Mouse (Mus musculus) T-helper 1 cell (primary cell): ENCODE measurements at regions not wholly inside any gene's neighbourhood (a gene's known extent, or its start where the extent isn't known, plus 50 kb on each side); places are given as distances from the start of the nearest gene placed in this dataset.
"Not testable (repeated sequence)": the region's sequence is repeated elsewhere in the genome, so short reads cannot be mapped to it uniquely, and the experiment has no call there.

Source experiments
- in situ Hi-C: fragments of 300-600 bp; cut with MboI, MseI; formaldehyde crosslinking; loops from one replicate; pipeline ENCODE4 v1.15.1; 2025; ENCODE audit warnings: high pct_unique_total_duplicates

DNA sequence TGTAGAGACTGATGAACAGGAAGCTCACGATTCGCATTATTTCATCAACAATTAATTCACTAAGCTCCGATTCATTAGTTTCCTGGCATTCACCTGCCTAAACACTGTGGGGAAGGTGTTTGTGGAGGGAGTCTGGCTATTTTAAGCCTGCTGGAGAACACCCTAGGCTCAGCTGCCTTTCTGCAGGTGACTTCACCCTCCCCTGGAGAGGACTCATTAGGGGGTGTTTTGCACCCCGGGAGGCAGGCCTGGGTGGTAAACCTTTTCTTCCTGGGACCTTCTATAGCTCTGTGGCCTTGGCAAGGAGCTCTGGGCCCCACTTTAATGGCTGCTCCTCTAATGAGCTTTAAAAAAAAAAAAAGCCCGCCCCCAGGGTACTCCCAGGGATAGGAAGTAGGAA, 55.4 kb upstream of the Bnc1 start:
- in situ Hi-C loops: loop anchor here (25.0 kb wide), 1 partner anchor 1810 kb away; the partner anchor contains the start of genes Cib1, Gdpgp1 and Ttll13

DNA sequence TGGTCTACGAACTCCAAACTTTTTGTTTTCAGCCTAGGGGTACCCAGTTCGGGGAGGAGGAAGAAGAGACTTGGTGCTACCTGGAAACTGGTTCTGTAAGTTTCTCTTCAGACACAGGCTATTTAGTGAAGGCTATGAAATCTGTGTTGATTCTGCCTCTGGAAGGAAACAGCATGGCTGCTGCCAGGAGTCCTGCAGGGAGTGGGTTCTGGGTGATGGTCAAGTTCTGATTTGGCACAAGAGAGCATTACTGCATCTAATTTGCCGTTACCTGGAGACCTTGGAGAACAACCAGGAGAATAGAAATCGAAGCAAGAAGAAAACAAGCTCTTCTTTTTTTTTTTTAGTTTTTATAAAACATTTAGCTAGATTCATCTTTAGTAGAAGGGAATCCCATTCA, 61.3 kb upstream of the Bnc1 start:
- in situ Hi-C loops: loop anchor here (10.0 kb wide), 1 partner anchor 1151 kb away; no protein-coding TSS in a partner anchor

DNA sequence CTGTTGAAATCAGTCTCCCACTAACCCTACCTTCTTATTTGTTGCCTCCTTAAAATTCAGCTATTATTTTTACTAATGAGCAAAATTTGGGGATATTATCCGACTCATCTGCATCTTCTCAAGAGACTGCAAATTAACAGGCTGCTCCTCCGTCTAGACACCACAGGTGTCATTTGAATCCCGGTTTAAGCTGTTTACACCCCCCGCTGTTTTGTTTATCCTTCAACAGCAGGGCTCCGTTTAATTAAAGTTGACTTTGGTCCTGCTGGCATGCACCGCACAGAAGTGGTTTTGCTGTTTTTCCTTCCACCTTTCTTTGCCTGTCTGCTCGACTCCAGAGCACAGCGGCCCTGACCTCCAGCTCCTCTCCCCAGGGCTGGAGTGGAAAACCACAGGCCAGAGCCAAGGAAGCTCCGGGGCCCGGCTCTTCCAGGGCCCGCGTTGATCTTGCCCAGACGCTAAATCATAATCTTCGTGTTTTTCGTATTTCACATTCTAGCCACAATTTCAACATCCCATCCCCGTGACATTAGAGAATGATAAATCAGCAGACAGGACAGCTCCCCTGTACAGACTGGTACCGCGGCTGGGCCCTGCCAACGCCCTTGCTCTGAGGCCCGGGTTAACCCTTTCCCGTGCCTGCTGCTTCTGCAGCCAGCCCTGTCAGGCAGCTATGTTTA, 64.6 kb upstream of the Bnc1 start:
- in situ Hi-C loops: loop anchor here (10.0 kb wide), 1 partner anchor 1148 kb away; no protein-coding TSS in a partner anchor

DNA sequence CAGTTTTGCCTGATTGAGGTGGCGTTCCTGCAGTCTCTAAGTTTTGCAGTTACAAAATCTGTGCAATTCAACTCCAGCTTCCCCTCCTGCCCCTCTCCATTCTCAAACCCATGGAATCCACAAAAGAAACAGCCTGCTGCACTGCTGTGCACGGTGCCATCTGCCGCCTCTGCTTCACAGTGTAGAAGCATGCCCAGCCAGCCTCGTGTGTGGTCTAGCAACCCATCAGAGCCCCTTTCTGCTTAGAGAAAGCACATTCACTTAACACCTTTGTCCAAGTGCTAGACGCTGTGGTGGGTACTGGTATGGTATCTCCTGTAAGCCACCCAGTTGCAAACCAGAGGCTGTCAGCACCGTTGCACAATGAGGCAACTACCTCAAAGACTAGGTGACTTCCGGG, 71.3 kb upstream of the Bnc1 start:
- in situ Hi-C loops: loop anchor here (10.0 kb wide), 1 partner anchor 1631 kb away; no protein-coding TSS in a partner anchor

DNA sequence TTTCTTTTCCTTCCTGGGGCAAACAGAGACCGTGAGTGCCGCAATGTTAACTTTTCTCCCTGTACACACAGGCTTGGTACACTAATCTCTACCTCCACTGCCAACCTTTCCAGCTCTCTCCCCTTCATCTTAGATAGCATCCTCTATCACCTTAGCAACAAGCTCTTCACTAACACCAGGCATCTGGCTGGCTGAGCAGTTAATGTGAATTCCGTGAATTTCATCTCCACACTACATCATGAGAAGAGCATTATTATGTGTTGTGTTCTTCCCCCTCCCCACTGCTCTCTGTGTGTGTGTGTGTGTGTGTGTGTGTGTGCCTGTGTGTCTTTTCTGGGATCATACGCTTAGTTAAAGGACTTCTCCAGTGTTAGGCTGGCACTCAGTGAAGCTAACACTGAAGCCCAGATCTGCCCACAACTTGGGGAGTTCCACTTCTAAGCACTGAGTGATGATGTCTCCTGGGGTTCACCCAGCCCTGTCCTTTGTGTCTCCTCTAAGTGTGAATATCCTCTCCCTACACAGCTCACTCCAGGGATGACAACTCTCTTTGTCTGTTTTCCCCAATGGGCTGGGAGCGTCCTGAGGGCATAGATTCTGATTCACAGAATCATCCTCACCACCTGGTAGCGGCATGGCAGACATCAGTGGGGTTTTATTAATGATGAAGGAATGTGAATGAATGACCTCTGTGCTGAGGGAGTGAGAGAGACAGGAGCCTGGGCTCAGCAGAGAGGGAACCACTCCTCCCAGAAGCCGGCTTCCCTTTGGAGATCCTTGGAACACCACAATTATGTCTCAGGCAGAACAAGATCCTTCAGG, 77.7 kb upstream of the Bnc1 start:
- in situ Hi-C loops: loop anchor here (10.0 kb wide), 1 partner anchor 1625 kb away; no protein-coding TSS in a partner anchor

DNA sequence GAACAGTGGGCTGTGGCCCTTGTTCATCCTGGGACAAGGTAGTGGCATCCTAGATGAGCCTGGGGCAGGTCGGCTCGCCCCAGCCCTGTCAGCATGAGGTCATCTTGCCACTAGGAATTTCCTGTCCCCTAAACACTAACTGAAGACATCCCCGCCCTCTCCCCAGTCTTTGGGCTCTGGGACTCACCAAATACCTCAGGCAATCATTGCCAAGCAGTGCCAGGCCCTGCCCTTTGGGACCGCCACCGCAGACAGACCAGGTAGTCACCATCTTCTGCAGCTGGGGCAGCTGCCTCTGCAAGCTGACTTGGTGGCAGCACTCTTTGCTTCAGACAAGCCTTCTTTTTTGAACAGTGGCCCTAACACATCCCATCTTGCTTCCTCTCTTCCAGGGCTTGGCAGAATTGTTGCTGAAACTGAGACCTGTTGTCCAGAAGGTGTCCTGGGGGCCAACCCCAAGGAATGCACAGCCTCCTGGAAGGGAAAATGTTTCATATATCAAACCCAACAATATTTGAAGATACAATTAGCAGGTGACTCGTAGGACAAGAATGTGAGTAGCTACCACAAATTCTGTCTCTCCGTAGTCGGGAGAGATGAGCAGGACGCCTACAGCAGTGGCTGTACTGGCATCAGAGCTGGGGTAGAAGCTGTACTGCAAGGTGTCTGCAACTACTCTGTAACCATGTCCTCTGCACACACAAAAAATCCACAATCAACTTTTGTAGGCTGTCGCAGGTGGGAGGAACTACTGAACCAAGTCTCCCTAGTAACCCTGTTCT, 79.0 kb upstream of the Bnc1 start:
- in situ Hi-C loops: no loop called here

DNA sequence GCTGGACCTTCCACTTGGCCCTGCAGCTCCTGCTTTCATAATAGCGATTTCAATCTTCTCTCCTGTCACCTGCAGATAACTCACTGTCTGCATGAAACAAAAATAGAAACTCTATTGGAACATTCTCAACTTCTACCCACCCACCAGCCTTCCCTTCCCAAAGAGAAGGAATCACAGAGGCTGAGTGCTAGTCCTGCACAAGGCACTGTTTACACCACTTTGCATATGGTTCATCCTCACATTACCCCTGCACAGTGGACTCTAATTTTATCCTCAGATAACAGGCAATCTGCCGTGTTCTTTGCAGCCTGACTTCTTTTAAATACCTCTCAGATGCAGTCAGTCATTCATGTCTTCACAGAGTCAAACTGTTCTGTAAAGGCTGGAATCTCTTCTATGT, 83.3 kb upstream of the Bnc1 start:
- in situ Hi-C loops: no loop called here

DNA sequence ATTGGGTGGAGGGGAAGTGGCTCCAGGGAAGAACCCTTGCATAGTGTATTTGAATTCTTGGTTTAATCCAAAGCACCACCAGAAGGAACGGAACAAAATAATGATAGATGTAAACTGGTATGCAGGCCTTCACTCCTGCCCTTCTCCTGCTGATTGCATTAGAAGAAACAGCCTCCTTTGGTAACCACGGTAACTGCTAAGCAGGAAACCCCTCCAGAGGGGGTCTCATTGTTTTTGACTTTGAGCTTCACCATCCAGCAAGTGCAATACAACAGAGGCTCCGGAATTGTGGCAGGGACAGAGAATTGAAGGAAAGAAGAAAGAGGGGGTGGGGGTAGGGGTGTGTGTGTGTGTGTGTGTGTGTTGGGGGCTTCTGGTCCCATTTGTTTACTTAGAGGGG, 89.8 kb upstream of the Bnc1 start:
- in situ Hi-C loops: no loop called here

DNA sequence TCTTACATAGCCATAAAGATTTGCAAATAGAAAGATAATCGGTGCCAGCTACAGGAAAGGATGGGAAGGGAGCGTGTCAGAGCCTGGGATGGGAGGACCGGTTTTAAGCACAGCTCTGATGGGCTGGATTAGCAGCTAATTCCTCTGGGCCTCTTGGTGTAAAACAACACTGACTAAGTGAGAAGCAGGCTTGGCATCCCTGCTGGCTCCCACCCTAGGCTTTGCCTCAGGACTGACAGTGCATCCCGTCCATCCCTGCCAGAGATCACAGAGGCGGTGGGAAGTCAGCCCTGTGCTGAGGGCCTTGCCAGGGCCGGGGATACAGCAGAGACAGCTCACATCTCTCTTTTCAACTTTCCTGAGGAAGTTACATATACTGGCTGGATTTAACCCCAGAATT, 90.8 kb upstream of the Sh3gl3 start:
- in situ Hi-C loops: no loop called here

DNA sequence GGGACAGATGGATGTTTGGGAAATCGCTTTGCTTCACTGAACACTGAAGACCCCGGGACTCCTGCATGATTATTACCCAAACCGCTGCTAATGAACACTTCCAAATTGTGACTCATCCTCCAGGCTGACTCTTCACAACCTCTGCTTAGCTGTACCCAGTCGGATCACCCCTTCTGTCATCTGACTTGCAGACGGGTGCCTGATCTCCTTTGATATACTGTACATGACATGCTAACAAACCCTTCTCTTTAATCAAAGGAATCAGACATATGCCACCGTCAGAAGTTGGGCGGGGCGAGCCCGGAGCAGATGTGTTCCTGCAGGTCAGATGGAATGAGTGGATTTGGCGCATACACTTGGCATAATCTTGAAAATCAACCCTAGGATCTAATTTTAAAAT, 89.2 kb upstream of the Sh3gl3 start:
- in situ Hi-C loops: no loop called here

DNA sequence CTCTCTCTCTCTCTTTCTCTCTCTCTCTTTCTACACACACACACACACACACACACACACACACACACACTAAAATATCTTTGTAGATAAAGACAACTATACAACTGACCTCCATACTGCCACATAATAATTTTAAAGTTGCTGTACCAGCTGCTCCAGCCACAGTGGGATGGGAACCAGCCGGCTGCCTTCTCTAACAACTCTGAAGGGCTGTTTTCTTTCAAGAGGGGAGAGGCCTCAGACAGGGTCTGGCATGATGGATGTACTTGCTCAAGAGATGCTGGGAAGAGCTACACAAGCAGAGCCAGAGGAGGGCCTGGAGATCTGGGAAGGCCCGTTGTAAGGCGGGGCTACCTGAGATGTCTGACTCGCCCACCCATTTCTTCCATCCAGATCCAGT, 88.4 kb upstream of the Sh3gl3 start:
- in situ Hi-C loops: no loop called here

DNA sequence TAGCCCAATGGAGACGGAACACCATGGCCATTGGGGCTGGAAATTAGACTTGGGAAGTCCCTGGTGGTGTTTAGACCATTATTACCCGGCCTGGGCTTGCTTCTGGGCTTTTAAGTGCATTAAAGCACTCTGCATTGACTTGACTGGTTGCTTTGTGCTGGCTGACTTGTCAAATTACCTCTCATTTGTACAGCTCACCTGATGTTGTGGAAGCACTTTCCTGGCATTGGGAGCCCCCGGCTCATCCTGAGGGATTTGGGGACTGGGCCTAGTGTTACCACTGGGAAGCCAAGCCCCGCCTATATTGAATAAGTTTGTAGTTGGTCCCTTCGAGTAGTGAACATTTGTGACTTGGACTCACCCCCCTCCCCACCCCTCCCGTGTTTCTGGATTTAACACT, 75.5 kb upstream of the Sh3gl3 start:
- in situ Hi-C loops: no loop called here

DNA sequence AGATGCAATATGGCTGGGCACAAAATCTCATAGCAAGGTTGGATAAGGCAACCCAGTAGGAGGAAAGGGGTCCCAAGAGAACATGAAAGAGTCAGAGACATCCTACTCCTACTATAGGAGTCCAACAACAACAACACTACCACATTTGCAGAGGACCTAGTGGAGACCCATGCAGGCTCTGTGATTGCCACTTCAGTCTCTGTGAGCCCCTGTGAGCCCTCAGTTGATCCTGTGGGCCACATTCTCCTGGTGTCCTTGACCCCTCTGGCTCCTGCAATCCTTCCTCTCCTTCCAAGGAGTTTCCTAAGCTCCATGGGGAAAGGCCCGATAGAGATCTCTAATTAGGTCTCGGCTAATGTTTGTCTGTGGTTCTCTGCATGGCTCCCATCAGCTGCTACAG, 72.3 kb upstream of the Sh3gl3 start:
- in situ Hi-C loops: no loop called here

DNA sequence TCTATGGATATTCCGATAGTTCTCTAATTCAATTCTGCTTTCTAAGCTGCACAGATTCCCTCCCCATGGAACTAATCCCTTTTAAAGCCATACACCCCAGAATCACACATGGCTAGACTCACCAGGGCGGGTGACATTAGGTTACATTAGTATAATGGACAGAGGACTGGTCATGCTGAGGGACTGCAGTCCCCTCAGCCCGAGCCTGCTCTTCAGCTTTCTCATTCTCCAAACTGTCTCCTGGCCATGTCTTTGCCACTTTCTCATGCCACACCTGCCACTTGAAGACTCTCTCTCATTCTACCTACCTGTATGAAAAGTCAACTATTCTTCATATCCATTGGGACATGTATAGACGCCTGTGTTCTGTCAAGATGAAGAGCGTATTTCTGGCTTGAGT, 68.0 kb upstream of the Sh3gl3 start:
- in situ Hi-C loops: no loop called here

DNA sequence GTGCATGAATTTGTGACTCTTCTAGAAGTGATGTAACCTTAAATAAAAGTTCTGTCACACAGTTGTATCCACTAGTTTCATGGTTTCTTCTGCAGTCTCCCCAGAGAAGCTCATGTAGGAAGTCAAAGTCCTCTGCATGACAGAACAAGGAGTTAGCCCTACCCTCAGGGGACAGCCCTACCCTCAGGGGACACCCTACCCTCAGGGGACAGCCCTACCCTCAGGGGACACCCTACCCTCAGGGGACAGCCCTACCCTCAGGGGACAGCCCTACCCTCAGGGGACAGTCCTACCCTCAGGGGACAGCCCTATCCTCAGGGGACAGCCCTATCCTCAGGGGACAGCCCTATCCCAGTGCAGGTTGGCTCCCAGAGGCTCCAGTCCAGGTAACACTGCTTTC, 64.5 kb upstream of the Sh3gl3 start:
- in situ Hi-C loops: not testable (repeated sequence)

DNA sequence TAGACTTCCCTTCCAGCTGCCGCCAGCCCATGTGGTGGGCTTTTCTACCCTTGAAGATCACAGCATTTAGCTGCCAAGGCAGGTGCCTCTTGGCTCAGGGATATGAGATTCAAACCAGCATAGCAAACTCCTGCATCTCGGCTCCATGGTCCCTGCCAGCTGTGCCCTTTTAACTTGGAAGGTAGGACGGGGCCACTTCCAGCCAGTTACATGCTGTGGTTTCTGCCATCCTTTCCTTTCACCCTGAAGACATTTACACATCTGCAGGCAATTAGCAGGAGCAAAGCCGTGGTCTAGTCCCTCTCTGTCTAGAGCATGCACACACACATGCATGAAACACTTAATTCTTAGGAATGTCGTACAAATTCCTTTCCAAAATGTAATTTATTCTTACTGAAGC, 64.1 kb upstream of the Sh3gl3 start:
- in situ Hi-C loops: no loop called here

DNA sequence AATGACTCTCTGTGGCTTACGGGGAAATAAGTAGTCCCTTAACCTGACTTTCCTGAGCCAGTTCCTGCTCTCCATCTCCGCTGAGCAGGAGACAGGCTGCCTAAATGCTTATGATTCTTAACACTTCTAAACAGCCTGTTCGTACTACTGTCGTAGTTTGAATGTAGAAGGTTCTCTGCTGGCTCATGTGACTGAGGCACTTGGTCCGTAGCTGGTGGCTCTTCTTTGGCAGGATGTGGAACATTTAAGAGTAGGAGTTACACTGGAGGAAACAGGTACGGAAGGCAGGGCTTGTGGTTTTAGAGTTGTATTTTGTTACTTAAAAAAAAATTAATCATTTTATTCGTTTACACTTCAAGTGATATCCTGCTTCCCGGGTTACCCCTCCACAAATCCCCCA, 63.7 kb upstream of the Sh3gl3 start:
- in situ Hi-C loops: no loop called here

DNA sequence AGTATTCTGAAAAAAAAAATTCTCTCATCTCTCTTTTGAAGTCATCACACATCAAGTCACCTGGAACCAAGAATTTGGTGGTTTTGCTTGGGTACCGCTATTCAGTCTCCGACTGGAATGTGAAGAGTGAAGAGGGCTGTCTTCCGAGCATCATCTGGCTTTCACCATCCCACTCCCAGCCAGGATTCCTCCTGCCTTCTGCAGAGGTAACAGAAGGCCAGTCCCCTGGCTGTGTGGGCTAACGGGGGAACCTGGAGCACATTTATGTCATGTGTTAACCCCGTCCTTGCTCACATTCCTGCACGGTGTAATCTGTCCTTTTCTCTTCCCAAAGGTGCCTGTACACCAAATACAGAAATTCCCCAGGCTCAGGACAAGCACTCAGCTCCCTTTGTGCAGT, 61.6 kb upstream of the Sh3gl3 start:
- in situ Hi-C loops: no loop called here

DNA sequence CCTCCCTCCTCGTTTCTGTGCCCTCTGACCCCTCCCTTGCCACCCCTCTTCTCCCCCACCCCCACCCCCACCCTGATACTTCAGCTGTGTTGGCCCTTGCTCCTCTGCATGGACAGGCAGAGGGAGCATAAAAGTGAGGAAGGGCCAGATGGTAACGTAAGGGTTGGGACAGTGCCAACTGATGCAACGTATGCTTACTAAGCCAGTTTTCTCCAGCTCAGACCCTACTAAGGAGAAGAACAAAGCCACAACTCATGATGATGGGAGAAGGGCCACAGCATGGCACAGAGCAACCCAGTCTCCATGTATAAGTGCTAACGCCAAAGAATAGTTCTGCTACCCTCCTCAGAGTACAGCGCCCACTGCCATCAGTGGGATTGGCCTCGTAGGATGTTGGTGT, 58.0 kb upstream of the Sh3gl3 start:
- in situ Hi-C loops: no loop called here

DNA sequence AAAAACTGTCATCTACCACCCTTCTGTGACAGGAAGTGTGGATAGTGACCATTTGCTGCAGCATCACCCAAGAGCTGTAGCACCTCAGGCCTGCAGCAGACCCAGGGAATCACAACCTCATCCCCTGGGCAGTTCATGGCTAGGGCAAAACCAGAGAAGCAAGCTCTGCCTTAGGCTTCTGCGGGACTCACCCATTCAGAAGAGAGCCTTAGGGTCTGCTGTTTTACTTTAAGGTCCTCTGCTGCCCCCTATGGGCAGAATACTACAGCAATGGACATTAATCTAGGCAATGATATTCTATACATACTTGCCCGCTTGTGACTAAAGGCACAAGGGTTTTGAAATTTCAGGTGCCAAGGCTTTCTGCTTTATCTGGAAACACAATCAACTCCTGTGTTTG, 54.4 kb upstream of the Sh3gl3 start:
- in situ Hi-C loops: no loop called here

DNA sequence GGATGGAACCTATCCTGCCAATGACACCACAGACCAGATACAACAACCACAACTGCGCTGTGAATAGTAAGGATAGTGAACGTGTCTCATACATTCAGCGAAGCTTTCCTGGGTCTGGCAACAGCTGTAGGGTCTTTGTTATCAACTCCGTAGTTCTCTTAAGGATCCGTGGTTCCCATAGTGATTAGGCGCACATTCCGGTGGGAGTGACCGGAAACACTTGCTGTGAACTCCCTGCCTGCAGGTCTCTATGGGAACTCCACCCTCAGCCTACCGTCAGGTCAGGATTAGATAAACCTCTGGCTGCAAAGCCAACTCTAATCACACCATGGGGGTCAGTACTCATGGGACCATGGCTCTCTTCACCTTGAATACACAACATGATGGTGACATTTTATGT, 53.8 kb upstream of the Sh3gl3 start:
- in situ Hi-C loops: loop anchor here (5.0 to 10.0 kb wide), 2 partner anchors 152 to 165 kb away; no protein-coding TSS in a partner anchor

DNA sequence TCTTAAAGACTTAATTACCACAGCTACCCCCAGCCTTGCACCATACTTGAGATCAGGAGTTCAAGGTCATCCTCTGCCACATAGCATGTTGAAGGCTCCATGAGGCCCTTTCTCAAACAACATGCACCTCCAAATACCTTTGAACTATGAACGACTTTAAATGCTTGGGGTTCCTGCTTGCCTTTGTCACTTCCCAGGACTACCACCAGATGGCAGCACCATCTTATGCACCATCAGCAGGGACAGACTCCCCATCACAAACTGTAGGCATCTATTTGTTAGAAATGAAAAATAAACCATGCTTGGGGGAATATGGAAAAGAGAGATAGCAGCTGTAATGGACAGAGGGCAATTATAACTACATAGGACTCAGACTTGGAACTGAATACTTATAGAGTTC, 51.9 kb upstream of the Sh3gl3 start:
- in situ Hi-C loops: loop anchor here (5.0 to 10.0 kb wide), 2 partner anchors 151 to 167 kb away; no protein-coding TSS in a partner anchor
